Mouse (Mus musculus) cerebellum, adult 11-12 months (tissue): ENCODE measurements around the gene Sac3d1.

Experiments used
- DNase-seq: peaks from one replicate; pipeline ENCODE4 v3.0.0; 2022

Sac3d1 gene

GRCm38 (mm10) chr19:6067724-6068415 lies 50.6 kb downstream of the Sac3d1 start, which contains the start of gene Tm7sf2:
TSS of gene Tm7sf2 (minus strand) at chr19:6068373.
- peak; percentile 86 for DNase-seq

GRCm38 (mm10) chr19:6067011-6067723 lies 51.3 kb downstream of the Sac3d1 start:
- peak; percentile 90 for DNase-seq

DNA sequence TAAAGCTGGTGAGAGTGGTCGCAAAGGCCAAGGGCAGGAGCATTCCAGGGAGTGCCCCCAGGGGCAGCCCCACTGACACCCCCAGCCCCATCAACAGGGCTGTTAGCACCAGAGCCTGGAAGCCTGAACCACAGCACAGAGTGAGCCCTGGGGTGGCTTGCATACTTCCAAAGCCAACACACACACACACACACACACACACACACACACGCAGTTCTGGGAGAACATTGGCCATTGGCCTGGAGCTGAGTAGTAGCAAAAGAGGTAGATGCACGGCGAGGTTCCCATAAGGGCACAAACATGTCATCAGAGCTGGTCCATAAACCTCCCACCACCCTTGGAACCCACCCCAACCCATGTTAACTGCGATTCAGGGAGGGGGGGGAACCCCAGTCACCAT lies 51.9 kb downstream of the Sac3d1 start:
- DNase-seq = no peak
